Mouse (Mus musculus) neural tube, embryonic 13.5 days (tissue): ENCODE data around the gene Pik3c2b. TPM values are rescaled to one million over a fixed set of nuclear protein-coding genes. Genes with fewer than 3 reads are reported as not detected.
"Not testable (repeated sequence)": the region's sequence is repeated elsewhere in the genome, so short reads cannot be mapped to it uniquely, and the experiment has no call there.

Source experiments
- ATAC-seq: fragments of 200-750 bp; cut with Nextera tagmentation; 2 replicates; pipeline ENCODE4 v1.8.0; 2017; ENCODE audit warnings: low read depth, mild to moderate bottlenecking, moderate TSS enrichment, moderate library complexity
- H3K27ac ChIP-seq: fragments of 300-500 bp; sonication (generic); replicated peaks from 2 replicates; pipeline ENCODE4 v1.5.1; 2015; ENCODE audit warnings: moderate library complexity, mild to moderate bottlenecking, inconsistent platforms
- H3K27me3 ChIP-seq: fragments of 300-500 bp; sonication (generic); 2 replicates; pipeline ENCODE4 v1.6.1; 2015; ENCODE audit warnings: mild to moderate bottlenecking, inconsistent platforms
- H3K36me3 ChIP-seq: fragments of 300-500 bp; sonication (generic); 2 replicates; pipeline ENCODE4 v1.6.1; 2015; ENCODE audit warnings: mild to moderate bottlenecking, inconsistent platforms
- H3K4me1 ChIP-seq: fragments of 300-500 bp; sonication (generic); replicated peaks from 2 replicates; pipeline ENCODE4 v1.6.1; 2015; ENCODE audit warnings: inconsistent platforms
- H3K4me2 ChIP-seq: fragments of 300-500 bp; sonication (generic); 2 replicates; pipeline ENCODE4 v1.6.1; 2015; ENCODE audit warnings: inconsistent platforms, mild to moderate bottlenecking, moderate library complexity
- H3K4me3 ChIP-seq: fragments of 300-500 bp; sonication (generic); 2 replicates; pipeline ENCODE4 v1.5.1; 2015; ENCODE audit warnings: mild to moderate bottlenecking, inconsistent platforms
- H3K9ac ChIP-seq: fragments of 300-500 bp; sonication (generic); 2 replicates; pipeline ENCODE4 v1.6.1; 2015; ENCODE audit warnings: moderate library complexity, mild to moderate bottlenecking, inconsistent platforms
- H3K9me3 ChIP-seq: fragments of 300-500 bp; sonication (generic); 2 replicates; pipeline ENCODE4 v1.6.1; 2016; ENCODE audit warnings: inconsistent platforms
- WGBS: fragments of 180-500 bp; shearing (Covaris S2); methylation state at CpG from one replicate; pipeline ENCODE4 v1.1.7; 2015; 5-methylcytosine and 5-hydroxymethylcytosine counted together
- polyA plus RNA-seq: library from polyadenylated mRNA; unstranded; fragments of >200 nt; fragmentation: Nextera tagmentation; extraction: Ambion mirVana; gene quantifications from 2 replicates; pipeline ENCODE4 v1.2.1, GENCODE M21; 2015

Gene Pik3c2b
- polyA plus RNA-seq, 1 experiment from 2014 or later = 14.0 TPM

DNA sequence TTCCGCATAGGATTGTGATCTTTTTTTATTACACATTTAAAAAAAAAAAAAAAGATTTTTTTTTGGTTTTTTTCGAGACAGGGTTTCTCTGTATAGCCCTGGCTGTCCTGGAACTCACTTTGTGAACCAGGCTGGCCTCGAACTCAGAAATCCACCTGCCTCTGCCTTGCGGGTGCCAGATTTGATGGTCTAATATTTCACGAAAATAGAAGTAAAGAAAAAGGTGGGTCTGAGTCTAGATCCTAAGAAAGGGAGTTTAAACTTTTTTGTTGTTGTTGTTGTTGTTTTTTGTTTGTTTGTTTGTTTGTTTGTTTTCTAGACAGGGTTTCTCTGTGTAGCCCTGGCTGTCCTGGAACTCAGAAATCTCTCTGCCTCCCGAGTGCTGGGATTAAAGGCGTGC lies 10.8 kb upstream of the Pik3c2b start:
- H3K4me3 ChIP-seq, H3K9me3 ChIP-seq, H3K36me3 ChIP-seq, H3K27ac ChIP-seq, H3K9ac ChIP-seq, ATAC-seq, H3K4me2 ChIP-seq, H3K27me3 ChIP-seq: not testable (repeated sequence)
- peaks cover 13% of the 10 kb centered on the region for H3K4me1 ChIP-seq
- WGBS = 69% methylated on average over 7 of the region's 7 CpGs

DNA sequence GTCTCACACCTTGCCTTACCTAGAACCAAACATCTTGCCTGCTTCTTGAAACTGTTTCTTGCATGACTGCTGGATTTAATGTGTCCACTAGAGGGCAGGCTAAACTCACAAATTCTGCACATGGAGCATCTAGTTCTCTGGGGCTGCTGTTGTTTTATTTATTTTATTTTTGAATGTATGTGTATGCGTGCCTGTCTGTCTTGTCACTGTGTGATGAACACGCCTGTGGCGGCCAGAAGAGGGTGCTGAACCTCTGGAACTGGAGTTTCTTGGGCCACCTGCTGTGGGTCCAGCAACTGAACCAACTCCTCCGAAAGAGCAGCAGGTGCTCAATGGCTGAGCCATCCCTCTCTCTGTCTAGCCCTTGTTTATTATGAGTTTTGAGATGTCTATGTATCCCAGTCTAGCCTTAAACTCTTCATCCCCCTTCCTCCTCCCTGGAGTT lies 5.9 kb upstream of the Pik3c2b start:
- Histone ChIP-seq H3K9ac (no peak overlapping the region), H3K27me3 (no peaks in the 10 kb centered on the region), H3K4me2 (no peak overlapping the region), H3K4me1 (0 out of 2 replicates have a peak, but pooled peaks cover 3% of the 10 kb centered on the region), H3K4me3 (no peak overlapping the region), H3K36me3 (no peaks in the 10 kb centered on the region), H3K9me3 (no peaks in the 10 kb centered on the region), H3K27ac (no peak overlapping the region)
- WGBS = 10% methylated on average over 4 of the region's 4 CpGs
- peak; percentile 60; the same call in 1 of the 2 replicates for ATAC-seq

DNA sequence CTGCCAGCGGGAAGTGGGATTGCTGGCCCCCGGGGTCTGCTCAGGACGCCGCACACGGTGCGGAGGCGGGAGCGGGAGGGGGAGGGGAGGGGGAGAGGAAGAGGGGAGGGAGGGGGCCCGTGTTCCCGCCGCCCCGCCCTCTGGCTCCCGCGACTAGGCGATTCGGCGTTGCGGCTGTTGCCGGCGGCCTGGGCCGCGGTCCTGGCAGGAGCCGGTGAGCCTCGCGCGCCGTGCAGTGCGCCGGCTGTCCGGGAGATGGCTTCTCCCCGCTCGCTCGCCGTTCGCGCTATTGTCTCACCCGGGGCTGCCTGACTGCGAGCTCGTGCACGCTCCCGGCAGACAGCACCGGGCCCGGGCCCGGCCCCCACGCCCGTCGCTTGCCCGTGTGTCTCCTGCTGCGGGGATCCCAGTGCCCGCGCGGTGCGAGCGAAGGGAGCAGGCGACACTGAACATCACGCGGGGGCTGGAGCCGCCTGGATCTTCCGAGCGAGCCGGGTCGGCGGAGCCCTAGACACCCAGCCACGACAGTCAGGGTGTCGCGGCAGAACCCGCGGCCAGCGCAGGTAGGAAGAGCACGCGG lies 484 bp downstream of the Pik3c2b start:
- H3K36me3 ChIP-seq = no peaks in the 10 kb centered on the region
- WGBS = under 1% methylated on average over 53 of the region's 71 CpGs
- H3K27me3 ChIP-seq = no peaks in the 10 kb centered on the region
- H3K9me3 ChIP-seq = no peaks in the 10 kb centered on the region
- H3K4me3 ChIP-seq = peak overlapping the region; percentile 88
- peak; percentile 92 for ATAC-seq
- H3K9ac ChIP-seq = peak overlapping the region; percentile 99
- peaks cover 54% of the 10 kb centered on the region for H3K4me1 ChIP-seq
- peak overlapping the region; percentile 98 for H3K27ac ChIP-seq
- H3K4me2 ChIP-seq = peak overlapping the region; percentile 84

DNA sequence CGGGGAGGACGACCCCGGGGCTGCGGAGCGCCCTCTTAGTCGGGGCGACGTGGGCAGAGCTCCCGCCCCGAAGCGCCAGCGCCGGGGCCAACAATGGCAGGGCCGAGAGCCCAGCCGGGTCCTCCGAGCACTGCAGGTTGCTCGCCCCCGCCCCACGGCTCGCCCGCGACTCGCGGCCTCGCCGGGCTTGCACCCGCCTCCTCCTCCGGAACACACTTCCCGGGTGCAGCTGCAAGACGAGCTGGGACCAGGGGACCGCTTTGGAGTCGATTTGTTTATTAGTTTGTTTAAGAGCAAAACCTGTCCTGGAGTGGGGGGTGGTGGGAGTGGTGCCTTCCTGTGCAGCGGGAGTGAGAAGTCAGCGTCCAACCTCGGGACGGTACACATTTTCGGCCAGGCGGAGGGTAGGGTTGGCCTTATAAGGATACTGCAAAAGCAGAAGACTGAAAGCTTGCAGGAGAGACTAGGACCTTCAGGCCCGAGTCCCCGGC lies 1.0 kb downstream of the Pik3c2b start:
- H3K9me3 ChIP-seq = no peaks in the 10 kb centered on the region
- ATAC-seq = peak; percentile 68

DNA sequence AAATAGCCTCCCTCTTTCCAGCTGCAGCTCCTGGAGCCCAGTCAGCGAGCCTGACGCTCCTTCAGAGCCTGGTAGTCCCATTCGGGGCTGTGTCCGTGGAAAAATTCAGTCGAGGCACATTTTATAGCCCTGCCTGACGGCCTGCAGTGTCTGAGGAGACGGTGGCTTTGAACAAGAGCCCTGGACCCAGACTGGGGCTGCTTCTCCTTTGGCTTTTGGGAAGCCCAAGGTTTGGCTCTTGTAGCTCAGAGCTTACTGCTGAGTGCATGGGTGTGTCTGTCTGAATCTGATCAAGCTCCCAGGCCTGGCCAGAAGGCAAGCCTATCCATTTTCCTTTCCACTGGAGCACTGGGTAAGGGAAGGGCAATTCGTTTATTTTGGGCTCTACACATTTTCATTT lies 2.1 kb downstream of the Pik3c2b start:
- Histone ChIP-seq H3K9ac (peak overlapping the region; percentile 99), H3K27ac (peak overlapping the region; percentile 98), H3K4me3 (peak overlapping the region; percentile 88), H3K4me2 (peak overlapping the region; percentile 84), H3K36me3 (no peaks in the 10 kb centered on the region), H3K27me3 (no peaks in the 10 kb centered on the region), H3K4me1 (peaks cover 61% of the 10 kb centered on the region), H3K9me3 (no peaks in the 10 kb centered on the region)
- WGBS = 23% methylated on average over 8 of the region's 8 CpGs
- ATAC-seq = no peak

More for the DNA sequence above, 1.0 kb downstream of the Pik3c2b start:
- Histone ChIP-seq H3K4me1 (peaks cover 54% of the 10 kb centered on the region), H3K27me3 (no peaks in the 10 kb centered on the region), H3K36me3 (no peaks in the 10 kb centered on the region), H3K9ac (peak overlapping the region; percentile 99), H3K27ac (peak overlapping the region; percentile 98), H3K4me2 (peak overlapping the region; percentile 84), H3K4me3 (peak overlapping the region; percentile 88)
- WGBS = under 1% methylated on average over 39 of the region's 40 CpGs

DNA sequence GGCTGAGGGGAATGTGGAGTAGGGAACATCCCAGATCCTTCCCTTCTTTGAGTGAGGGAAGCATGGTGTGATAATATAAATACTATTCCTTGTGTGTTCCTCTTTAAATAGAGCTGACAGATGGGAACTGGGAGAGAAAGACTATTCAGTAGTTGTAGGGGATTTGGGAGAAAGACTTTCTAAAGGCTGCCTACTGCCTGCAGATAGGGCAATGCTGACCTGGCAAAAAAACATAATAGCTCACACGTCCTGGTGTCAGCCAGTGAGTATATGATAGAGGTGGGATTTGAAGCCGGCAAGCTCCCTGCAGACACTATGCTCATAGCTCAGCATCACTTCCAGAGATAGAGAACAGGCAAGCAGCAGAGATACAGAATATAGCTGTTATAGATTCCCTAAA lies 3.2 kb downstream of the Pik3c2b start:
- no peaks in the 10 kb centered on the region for H3K9me3 ChIP-seq
- no peak overlapping the region for H3K4me3 ChIP-seq
- WGBS = 26% methylated on average over 2 of the region's 2 CpGs
- no peaks in the 10 kb centered on the region for H3K36me3 ChIP-seq
- no peak for ATAC-seq
- no peaks in the 10 kb centered on the region for H3K27me3 ChIP-seq
- H3K9ac ChIP-seq = peak overlapping the region; percentile 57
- peak overlapping the region; percentile 84 for H3K4me2 ChIP-seq
- 0 out of 2 replicates have a peak overlapping the region, but pooled peaks have one; percentile 46 for H3K27ac ChIP-seq
- peaks cover 71% of the 10 kb centered on the region for H3K4me1 ChIP-seq

DNA sequence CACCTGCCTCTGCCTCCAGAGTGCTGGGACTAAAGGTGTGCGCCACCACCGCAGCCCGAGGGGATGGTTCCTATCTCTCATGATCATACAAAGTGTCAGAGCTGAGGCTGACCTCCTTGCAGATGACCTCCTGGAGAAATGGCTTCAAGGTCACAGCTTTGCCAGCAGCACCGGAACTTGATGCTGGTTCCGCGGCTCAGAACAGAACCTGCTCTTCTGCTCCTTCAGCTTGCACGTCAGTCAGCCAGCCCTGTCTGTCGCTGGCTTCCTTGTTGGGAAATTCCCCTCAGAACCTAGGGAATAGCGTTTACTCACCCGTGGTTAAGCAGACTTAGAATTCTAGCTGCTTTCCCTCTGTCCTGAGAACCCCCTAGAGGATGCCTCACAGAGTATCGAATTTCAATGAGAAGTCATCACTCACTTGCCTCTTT lies 4.5 kb downstream of the Pik3c2b start:
- H3K4me3 ChIP-seq = no peak overlapping the region
- peaks cover 77% of the 10 kb centered on the region for H3K4me1 ChIP-seq
- WGBS = 26% methylated on average over 11 of the region's 11 CpGs
- H3K9me3 ChIP-seq = no peaks in the 10 kb centered on the region
- peak overlapping the region; percentile 52 for H3K9ac ChIP-seq
- no peaks in the 10 kb centered on the region for H3K36me3 ChIP-seq
- H3K27me3 ChIP-seq = no peaks in the 10 kb centered on the region
- peak overlapping the region; percentile 14; the same call in 1 of the 2 replicates for H3K4me2 ChIP-seq
- H3K27ac ChIP-seq = no peak overlapping the region
- no peak for ATAC-seq

DNA sequence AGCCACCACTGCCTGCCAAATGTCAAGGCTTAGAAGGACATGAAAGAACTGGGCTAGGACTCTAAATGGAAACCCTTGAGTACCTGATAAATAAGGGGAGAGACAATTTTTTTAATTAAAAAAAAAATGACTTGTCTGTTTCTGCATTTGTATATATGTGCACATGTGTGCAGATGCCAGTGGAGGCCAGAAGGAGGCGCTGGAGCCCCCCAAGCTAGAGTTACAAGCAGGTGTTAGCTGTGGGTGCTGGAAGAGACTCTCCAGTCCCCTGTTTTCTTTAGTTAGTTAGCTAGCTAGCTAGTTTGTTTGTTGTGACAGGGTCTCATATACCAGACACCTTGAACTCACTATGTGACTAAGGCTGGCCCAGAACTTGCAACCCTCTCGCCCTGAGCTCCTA lies 6.4 kb downstream of the Pik3c2b start:
- Histone ChIP-seq H3K4me3 (no peak overlapping the region), H3K27ac (no peak overlapping the region), H3K9ac (no peak overlapping the region), H3K27me3 (no peaks in the 10 kb centered on the region), H3K9me3 (no peaks in the 10 kb centered on the region), H3K4me2 (no peak overlapping the region), H3K36me3 (no peaks in the 10 kb centered on the region), H3K4me1 (peaks cover 80% of the 10 kb centered on the region)
- WGBS = 89% methylated on average over 2 of the region's 2 CpGs
- ATAC-seq = no peak

DNA sequence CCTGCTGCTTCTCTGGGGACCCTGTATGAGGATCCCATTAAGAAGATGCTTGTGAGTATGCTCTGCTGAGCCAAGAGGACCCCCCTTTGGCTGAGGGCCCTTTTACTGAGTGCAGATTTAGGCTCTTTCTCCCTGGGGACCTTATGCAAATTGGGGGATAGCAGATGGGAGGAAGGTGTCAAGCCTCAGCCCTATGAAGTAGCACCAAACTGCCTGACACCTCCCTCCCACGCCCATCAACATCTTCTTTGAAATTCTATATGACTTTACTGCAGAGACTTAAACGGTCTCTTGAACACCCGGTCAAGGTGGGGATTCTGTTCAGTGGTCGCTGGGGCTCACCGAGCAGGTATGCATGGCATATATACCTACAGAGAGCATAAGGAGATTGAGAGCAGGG lies 7.6 kb downstream of the Pik3c2b start:
- H3K4me3 ChIP-seq = no peak overlapping the region
- 0 out of 2 replicates have a peak, but pooled peaks have one; percentile 20 for ATAC-seq
- 38% methylated on average over 5 of the region's 5 CpGs for WGBS
- no peak overlapping the region for H3K4me2 ChIP-seq
- H3K27me3 ChIP-seq = no peaks in the 10 kb centered on the region
- H3K4me1 ChIP-seq = peaks cover 80% of the 10 kb centered on the region
- no peak overlapping the region for H3K9ac ChIP-seq
- H3K27ac ChIP-seq = no peak overlapping the region
- no peaks in the 10 kb centered on the region for H3K9me3 ChIP-seq
- H3K36me3 ChIP-seq = no peaks in the 10 kb centered on the region

DNA sequence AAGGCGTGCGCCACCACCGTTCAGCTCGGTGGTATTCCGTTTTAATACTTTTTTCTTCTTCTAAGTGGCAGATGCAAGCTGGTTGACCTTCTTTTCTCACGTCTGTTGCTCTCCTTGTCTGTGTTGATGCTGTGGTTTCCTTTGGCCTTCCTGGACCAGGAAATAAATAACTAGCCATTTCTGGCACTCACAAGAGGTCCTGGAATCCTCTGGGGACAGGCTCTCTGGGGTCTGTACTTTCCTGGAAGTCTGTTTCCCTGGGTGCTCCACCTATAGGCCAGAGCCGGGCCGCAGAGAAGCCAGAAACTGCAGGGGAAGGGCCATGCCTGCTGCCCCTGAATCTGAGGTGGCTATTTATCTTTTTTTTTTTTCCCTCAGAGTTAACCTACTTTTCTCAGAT lies 8.9 kb downstream of the Pik3c2b start:
- no peaks in the 10 kb centered on the region for H3K36me3 ChIP-seq
- no peak overlapping the region for H3K27ac ChIP-seq
- 73% methylated on average over 8 of the region's 8 CpGs for WGBS
- H3K4me2 ChIP-seq = no peak overlapping the region
- ATAC-seq = no peak
- H3K9ac ChIP-seq = no peak overlapping the region
- H3K4me1 ChIP-seq = peaks cover 72% of the 10 kb centered on the region
- H3K9me3 ChIP-seq = no peaks in the 10 kb centered on the region
- no peak overlapping the region for H3K4me3 ChIP-seq
- no peaks in the 10 kb centered on the region for H3K27me3 ChIP-seq

DNA sequence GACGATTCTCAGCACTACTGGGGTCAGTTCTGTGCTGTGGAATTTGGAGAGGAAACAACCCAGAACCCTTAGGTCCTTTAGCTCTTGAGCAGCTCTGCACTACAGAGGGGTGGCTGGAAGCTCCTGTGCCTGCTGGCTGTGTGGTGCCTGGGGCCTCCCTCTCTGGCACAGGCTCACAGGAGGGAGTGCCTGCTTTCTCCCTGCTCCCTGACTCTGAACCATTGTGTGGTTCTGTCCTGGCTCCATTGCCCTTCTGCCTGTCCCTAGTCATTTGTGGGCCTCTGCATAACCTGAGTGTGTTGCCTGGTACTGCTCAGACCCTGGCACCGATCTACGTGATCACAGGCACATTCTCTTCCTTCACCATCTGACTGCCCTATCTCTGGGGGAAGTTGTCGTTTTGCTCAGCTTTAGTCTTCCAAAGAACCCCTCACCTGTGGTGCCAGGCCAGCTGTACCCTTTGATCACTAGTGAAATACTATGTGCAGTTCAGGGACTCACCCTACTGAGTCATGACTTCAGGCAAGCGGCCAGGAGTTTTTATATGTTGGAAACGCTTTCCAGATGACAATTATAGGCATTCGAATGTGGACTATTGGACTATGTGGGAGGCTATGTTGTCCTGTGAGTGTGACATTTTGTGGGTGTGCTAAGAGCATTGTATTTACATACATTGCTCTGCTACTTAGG lies 12.0 kb downstream of the Pik3c2b start:
- H3K4me3 ChIP-seq = no peak overlapping the region
- H3K4me1 ChIP-seq = peaks cover 49% of the 10 kb centered on the region
- H3K36me3 ChIP-seq = peaks cover 12% of the 10 kb centered on the region
- ATAC-seq = no peak
- H3K27ac ChIP-seq = 0 out of 2 replicates have a peak overlapping the region, but pooled peaks have one; percentile 33
- H3K9ac ChIP-seq = 0 out of 2 replicates have a peak overlapping the region, but pooled peaks have one; percentile 22
- H3K27me3 ChIP-seq = no peaks in the 10 kb centered on the region
- H3K4me2 ChIP-seq = no peak overlapping the region
- WGBS = 69% methylated on average over 7 of the region's 7 CpGs
- no peaks in the 10 kb centered on the region for H3K9me3 ChIP-seq

DNA sequence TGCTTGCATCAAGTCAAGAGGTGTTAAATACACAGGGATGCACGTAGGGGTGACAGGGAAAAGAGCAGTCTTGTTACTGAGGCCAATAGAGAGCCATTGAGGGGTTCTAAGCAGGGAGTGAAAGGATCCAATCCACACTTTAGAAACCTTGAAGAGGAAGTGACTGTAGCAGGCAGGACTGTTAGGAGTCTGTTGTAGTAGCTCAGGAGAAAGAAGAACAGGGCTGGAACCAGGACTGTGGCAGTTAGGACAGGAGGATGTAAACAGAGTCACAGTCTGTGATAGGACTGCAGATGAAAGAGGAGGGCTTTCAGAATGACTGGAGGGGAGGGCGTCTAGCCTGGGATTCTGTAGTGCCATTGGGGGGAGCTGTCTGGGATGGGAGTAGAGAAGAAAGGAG lies 14.1 kb downstream of the Pik3c2b start:
- H3K36me3 ChIP-seq = peaks cover 30% of the 10 kb centered on the region
- WGBS = 50% methylated on average over 2 of the region's 2 CpGs

More for the DNA sequence above, 14.1 kb downstream of the Pik3c2b start:
- no peak overlapping the region for H3K4me3 ChIP-seq
- H3K9me3 ChIP-seq = no peaks in the 10 kb centered on the region
- H3K27ac ChIP-seq = no peak overlapping the region
- peaks cover 32% of the 10 kb centered on the region for H3K4me1 ChIP-seq
- H3K27me3 ChIP-seq = no peaks in the 10 kb centered on the region
- H3K4me2 ChIP-seq = no peak overlapping the region
- no peak for ATAC-seq
- H3K9ac ChIP-seq = no peak overlapping the region
